Mouse (Mus musculus): ENCODE data around the gene Bcas3. TPM values are rescaled to one million over a fixed set of nuclear protein-coding genes. Genes with fewer than 3 reads are reported as not detected.

Bcas3 gene
- total RNA-seq, 2 experiments from 2014 or later, result 21.5 to 26.8 TPM

- no peak for DNase-seq
These were observed 26.1 kb downstream of the Bcas3 start for GRCm38 (mm10) chr11:85379091-85379490.

GRCm38 (mm10) chr11:85380046-85380445 is 27.1 kb downstream of the Bcas3 start:
- no peak for DNase-seq

DNA sequence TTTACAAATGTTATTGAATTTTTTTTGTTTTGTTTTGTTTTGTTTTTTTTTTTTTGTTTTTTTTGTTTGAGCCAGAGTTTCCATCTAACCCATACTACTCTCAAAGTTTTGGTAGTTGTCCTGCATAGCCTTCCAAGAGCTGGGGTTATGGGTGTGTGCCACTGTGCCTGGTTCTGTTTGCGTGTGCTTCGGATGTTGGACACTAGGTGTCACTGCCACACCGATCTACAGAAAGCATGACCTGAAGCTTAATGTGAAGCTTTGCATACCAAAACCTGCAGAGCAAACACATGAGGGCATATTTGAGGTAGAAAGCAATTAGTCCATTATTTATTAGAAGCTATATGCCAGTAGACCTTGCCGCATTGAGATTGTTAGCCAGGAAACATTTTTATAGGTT is 29.1 kb downstream of the Bcas3 start:
- peak; percentile 55 for DNase-seq

GRCm38 (mm10) chr11:85383975-85384821 is 31.2 kb downstream of the Bcas3 start:
- DNase-seq, result no peak

DNA sequence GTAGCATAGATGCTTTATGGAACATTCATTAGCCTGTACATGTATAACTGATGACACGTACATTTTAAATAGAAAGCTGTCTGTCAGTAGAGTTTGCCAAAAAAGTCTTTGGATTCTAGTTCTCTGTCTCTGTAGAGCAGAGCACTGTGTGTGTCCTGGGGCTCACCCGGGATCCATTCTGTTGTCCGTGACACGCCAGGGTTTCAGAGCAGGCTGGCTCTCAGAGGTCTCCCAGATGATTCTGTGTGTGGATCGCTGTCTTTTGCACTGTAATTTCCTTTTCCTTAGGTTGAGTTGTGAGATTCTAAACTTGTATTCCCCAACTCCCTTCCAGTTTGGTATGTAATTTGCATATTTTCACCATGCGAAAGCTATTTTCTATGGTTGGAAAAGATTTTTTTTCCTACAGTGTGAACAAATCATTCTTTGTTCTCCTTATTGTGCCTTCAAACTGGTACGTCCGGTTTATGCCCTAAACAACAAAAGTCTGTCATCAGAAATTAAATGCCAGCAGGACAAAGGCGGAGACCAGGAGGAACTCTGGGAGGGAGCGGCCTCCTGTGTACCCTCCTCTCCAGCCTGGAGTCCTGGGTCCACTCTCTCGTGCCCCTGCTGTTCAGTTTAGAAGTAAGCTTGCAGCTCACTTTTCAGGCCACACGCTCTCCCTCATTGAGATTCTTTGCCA is 39.4 kb downstream of the Bcas3 start:
- no peak for DNase-seq

- DNase-seq, result no peak
These were observed 39.9 kb downstream of the Bcas3 start for GRCm38 (mm10) chr11:85392864-85393220.

DNA sequence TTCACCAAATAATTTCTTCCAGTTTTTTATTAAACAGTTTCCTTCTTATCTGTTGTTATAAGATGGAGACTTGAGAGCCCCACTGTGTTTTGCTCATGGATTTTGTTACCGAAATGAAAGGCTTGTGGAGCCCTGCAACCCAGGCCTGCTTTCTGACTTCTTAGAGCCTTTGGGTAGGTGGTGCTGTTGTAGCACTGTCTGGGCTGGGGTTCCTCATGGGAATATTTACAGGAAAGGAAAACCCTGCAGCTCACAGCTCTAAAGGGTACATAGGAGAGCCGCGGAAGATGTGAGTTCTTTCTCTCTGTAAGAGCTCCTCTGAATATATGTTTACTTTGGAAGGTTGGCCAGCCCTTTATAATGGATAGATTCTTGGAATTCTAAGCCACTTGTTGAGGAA is 41.0 kb downstream of the Bcas3 start:
- DNase-seq, result no peak

DNA sequence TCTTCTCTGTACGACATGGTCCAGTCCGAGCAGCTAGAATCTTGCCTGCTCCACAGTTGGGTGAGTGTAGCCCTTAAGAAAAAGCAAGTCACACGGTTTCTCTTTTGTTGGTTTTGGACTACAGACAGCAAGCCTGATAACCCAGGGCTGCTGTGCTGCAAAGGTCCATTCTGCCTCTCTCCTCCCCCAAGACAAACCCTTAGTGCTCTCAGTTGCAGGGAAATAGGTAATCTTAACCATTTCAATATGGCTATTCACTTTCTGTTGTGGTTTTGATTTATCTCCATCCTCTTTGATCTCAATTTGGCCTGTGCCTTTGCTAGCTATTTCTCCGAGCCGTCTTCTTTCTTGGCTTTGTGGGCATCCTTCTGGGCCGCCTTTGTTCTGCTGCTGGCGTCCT is 42.4 kb downstream of the Bcas3 start:
- DNase-seq, result no peak

GRCm38 (mm10) chr11:85406531-85406930 is 53.6 kb downstream of the Bcas3 start:
- DNase-seq, result no peak

DNA sequence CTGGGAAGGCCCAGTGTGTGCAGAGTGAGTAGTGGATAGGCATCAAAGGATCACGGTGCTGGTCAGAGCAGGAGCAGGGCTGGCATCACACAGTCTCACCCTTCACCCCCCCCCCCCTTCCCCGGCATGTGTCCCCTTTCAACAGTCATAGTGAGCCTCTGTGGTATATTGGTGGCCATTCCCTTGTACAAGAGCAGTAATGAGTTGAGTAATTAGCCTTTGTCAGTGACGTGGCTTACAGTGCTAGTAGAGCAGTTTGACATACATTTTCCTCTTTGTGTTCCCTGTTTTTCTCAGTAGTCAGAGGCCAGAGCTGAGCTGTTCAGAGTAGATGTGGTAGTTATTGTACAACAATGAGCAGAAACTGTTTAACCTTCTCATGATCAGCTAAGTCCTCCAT is 54.7 kb downstream of the Bcas3 start:
- DNase-seq, result no peak

- no peak for DNase-seq
These were observed 59.4 kb downstream of the Bcas3 start for GRCm38 (mm10) chr11:85412319-85412718.

GRCm38 (mm10) chr11:85414476-85414875 is 61.5 kb downstream of the Bcas3 start:
- no peak for DNase-seq

- DNase-seq, result no peak
These were observed 74.4 kb downstream of the Bcas3 start for GRCm38 (mm10) chr11:85427353-85427752.

GRCm38 (mm10) chr11:85428227-85428626 is 75.3 kb downstream of the Bcas3 start:
- DNase-seq, result no peak

DNA sequence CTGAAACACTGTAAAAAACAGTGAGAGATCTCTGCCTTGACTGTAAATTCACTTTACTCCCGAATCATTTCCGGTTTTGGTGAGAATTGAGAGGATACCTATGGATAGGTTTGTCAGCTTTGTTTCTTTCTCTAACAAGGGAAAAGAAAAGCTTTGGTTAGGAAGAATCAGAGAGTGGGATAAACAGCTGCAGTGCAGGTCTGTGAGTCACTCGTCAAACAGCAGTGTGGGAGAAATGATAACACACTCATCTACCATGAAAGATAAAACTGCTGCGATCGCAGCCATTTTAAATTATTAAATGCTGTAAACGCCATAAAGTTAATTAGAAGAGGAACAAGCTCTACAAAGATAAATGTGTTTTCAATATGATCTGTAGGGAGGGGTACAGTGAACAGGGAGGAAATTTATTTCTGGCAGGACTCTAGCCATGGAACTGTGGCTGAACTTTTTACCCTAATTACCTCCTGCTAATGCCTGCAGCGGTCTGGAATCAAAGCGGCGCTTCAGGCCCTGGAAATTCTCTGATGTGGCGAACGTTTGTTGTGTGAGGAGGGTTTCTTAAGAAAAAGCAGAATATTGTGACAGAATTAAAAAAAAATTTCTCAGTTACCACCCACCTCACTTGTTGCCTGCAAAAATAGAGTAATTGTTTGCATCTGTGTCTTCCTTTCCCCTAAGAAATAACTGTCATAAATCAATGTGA is 77.9 kb downstream of the Bcas3 start:
- no peak for DNase-seq

DNA sequence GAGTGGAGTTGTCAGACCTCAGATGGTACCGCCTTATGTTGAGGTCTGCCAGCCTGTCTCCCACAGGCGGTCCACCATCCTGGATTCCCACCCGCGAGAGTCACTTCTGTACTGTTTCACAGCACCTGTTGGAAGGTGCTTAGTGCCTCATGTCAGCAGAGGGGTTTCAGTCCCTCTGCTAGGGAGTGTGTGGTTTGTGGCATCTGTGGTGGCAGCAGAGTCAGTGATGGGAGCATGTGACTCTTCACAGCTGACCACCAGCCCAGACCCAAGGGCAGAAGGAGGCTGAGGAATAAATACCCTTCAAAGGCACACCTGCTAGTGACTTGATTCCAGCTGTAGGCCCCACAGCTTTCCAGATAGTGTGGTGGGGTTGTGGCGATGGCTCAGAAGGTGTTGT is 94.4 kb downstream of the Bcas3 start:
- DNase-seq, result no peak

DNA sequence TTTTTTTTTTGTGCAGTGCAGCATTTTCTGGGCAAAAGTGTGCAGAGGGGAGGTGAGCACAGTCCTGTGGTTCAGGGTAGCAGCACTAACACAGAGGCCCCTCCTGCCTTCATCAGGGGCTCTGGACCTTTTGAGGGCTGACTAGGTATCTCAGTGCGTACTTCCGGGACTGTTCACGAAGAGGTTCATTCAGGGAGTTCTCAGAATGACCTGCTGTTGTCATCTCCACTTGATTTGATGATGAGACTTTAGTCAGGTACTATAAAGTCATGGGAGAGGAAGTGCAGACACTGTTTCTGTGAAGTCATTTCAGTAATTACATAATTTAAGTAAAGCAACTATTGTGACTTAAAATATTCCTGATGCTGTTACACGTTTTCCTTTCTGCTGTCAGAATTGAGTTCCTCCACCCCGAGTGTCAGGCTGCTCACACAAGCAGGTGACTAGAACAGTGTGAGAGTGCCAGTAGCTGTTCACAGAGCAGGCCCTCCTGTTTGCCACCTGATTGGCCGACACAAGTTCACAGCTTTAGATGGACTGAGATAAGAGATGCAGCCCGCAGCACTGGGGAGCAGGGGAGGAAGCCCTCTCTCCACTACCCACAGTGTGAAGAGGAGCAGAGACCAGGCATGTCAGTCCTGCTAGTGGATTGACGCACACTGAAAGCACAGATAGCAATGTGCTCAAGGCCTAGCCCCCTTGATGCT is 100.8 kb downstream of the Bcas3 start:
- DNase-seq, result no peak

GRCm38 (mm10) chr11:85454305-85454682 is 101.3 kb downstream of the Bcas3 start:
- DNase-seq, result no peak

GRCm38 (mm10) chr11:85461536-85461935 is 108.6 kb downstream of the Bcas3 start:
- DNase-seq, result no peak

GRCm38 (mm10) chr11:85469526-85469925 is 116.6 kb downstream of the Bcas3 start:
- DNase-seq, result peak; percentile 21

GRCm38 (mm10) chr11:85470508-85470907 is 117.5 kb downstream of the Bcas3 start:
- DNase-seq, result no peak

DNA sequence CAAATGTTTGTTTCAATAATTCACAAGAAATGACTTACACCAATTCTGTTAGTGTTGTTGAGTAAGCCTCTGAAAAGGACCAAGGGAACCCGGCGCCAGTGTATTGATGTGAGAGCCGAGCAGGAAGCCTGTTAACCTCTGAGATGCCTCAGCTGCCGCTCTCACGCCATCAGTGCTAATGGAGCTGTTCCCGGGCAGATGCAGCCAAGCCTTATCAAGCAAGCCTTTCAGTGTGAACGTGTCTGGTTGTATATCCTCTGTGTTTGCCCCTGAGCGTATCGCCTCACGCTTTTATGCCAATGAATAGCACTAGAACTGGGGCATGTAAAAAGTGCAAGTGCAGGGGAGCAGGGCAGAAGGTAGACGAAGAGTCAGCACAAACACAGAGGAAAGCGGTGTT is 121.4 kb downstream of the Bcas3 start:
- DNase-seq, result no peak
